Mouse (Mus musculus) limb, embryonic 14.5 days (tissue): ENCODE measurements around the gene Cdh22. TPM values are rescaled to one million over a fixed set of nuclear protein-coding genes. Genes with fewer than 3 reads are reported as not detected.

Experiments used
- ATAC-seq: fragments of 200-750 bp; cut with Nextera tagmentation; 2 replicates; pipeline ENCODE4 v1.8.0; 2017; ENCODE audit warnings: low read depth, moderate number of reproducible peaks, moderate TSS enrichment; ENCODE audit not compliant: low FRiP score
- DNase-seq: peaks from one replicate; pipeline ENCODE4 v3.0.0-alpha.2; 2015; ENCODE audit warnings: low spot score
- H3K27ac ChIP-seq: fragments of 300-500 bp; sonication (generic); replicated peaks from 2 replicates; pipeline ENCODE4 v1.5.1; 2014; ENCODE audit warnings: low read depth, mild to moderate bottlenecking, low read length, moderate library complexity, mixed read lengths
- H3K27me3 ChIP-seq: fragments of 300-500 bp; sonication (generic); 2 replicates; pipeline ENCODE4 v1.6.1; 2014; ENCODE audit warnings: low read length, mixed read lengths; ENCODE audit not compliant: control insufficient read depth, insufficient read depth
- H3K36me3 ChIP-seq: fragments of 300-500 bp; sonication (generic); 2 replicates; pipeline ENCODE4 v1.6.1; 2014; ENCODE audit warnings: mild to moderate bottlenecking, low read length, moderate library complexity, mixed read lengths; ENCODE audit not compliant: control insufficient read depth, insufficient read depth
- H3K4me1 ChIP-seq: fragments of 300-500 bp; sonication (generic); 2 replicates; pipeline ENCODE4 v1.6.1; 2014; ENCODE audit warnings: antibody characterized with exemption, low read length, mixed read lengths; ENCODE audit not compliant: control insufficient read depth, insufficient read depth
- H3K4me2 ChIP-seq: fragments of 300-500 bp; sonication (generic); replicated peaks from 2 replicates; pipeline ENCODE4 v1.6.1; 2014; ENCODE audit warnings: low read depth, mild to moderate bottlenecking, low read length, moderate library complexity; ENCODE audit not compliant: severe bottlenecking
- H3K4me3 ChIP-seq: fragments of 300-500 bp; sonication (generic); replicated peaks from 2 replicates; pipeline ENCODE4 v1.5.1; 2014; ENCODE audit warnings: low read length
- H3K9ac ChIP-seq: fragments of 300-500 bp; sonication (generic); 2 replicates; pipeline ENCODE4 v1.6.1; 2014; ENCODE audit warnings: mild to moderate bottlenecking, low read depth, low read length, moderate library complexity; ENCODE audit not compliant: severe bottlenecking
- H3K9me3 ChIP-seq: fragments of 300-500 bp; sonication (generic); 2 replicates; pipeline ENCODE4 v1.6.1; 2016; ENCODE audit warnings: low read length; ENCODE audit not compliant: control insufficient read depth
- POLR2A ChIP-seq: fragments of 200-500 bp; IDR thresholded peaks from 2 replicates; pipeline ENCODE4 v1.8.0; 2012; ENCODE audit warnings: inconsistent platforms, mild to moderate bottlenecking, moderate library complexity, borderline replicate concordance; ENCODE audit not compliant: insufficient read depth, insufficient read length; ENCODE audit errors: extremely low read depth
- WGBS: fragments of 180-500 bp; shearing (Covaris S2); extraction: QIAGEN DNeasy Blood & Tissue Kit; methylation state at CpG from one replicate; pipeline ENCODE4 v1.1.7; 2014; 5-methylcytosine and 5-hydroxymethylcytosine counted together
- polyA plus RNA-seq, 2 experiments: library from polyadenylated mRNA; depleted of rRNA in 1 of 2; stranded (reverse) in 1 of 2; unstranded in 1 of 2; fragments of >200 nt; fragmentation: Nextera tagmentation in 1 of 2; extraction: Ambion mirVana in 1 of 2; gene quantifications; 2 replicates each; pipeline versions ENCODE4 v1.2.1 to v1.2.3; 2012 to 2014

Cdh22 gene
- polyA plus RNA-seq, 2 experiments: 0.30 to 0.40 TPM

GRCm38 (mm10) chr2:165277188-165277740 is 42.6 kb upstream of the Cdh22 start:
- H3K9me3 ChIP-seq: no peaks in the 10 kb centered on the region
- H3K9ac ChIP-seq: no peak overlapping the region
- no peak overlapping the region for H3K4me3 ChIP-seq
- H3K27ac ChIP-seq: no peak overlapping the region
- H3K27me3 ChIP-seq: no peaks in the 10 kb centered on the region
- WGBS: 84% methylated on average over 5 of the region's 5 CpGs
- no peak for TF ChIP-seq POLR2A
- no peak overlapping the region for H3K4me2 ChIP-seq
- DNase-seq: no peak
- H3K4me1 ChIP-seq: 0 out of 2 replicates have a peak, but pooled peaks cover 4% of the 10 kb centered on the region
- peaks cover 39% of the 10 kb centered on the region for H3K36me3 ChIP-seq
- no peak for ATAC-seq

- DNase-seq (peak; percentile 25), ATAC-seq (peak; percentile 60)
- 0 out of 2 replicates have a peak overlapping the region, but pooled peaks have one; percentile 4 for H3K9ac ChIP-seq
These were observed 41.2 kb upstream of the Cdh22 start for GRCm38 (mm10) chr2:165275824-165276223.

DNA sequence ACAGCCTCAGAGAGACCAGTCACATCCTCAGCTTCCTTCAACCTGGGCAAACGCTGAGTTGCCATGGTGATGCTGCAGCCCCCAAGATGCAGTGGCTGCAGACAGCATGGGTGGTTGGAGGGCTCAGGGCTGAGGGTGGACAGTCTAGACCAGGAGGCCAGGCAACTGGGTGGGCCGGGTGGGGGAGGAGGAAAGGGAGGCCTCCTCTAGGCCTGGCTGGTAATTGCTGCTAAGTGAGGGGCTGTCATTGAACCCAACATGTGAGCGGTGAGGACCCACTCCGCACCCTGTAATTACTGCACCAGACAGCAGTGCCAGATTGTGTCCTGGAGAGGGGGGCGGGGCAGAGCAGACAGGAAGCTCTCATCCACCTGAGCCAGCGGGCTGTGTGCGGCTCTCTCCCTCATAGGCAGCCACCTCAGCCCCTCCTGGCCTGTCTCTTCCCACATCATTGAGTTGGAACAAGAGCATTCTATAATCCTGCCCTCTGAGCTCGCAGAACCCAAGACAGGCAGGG is 40.5 kb upstream of the Cdh22 start:
- Histone ChIP-seq H3K4me1 (0 out of 2 replicates have a peak, but pooled peaks cover 4% of the 10 kb centered on the region), H3K9ac (no peak overlapping the region), H3K4me2 (no peak overlapping the region), H3K27ac (no peak overlapping the region), H3K36me3 (peaks cover 23% of the 10 kb centered on the region), H3K27me3 (no peaks in the 10 kb centered on the region), H3K4me3 (no peak overlapping the region), H3K9me3 (no peaks in the 10 kb centered on the region)
- no peak for TF ChIP-seq POLR2A
- 29% methylated on average over 7 of the region's 8 CpGs for WGBS
- ATAC-seq (peak; percentile 36; the same call in 1 of the 2 replicates), DNase-seq (no peak)

More at GRCm38 (mm10) chr2:165275824-165276223, 41.2 kb upstream of the Cdh22 start:
- no peak for TF ChIP-seq POLR2A
- H3K4me2 ChIP-seq: no peak overlapping the region
- no peaks in the 10 kb centered on the region for H3K9me3 ChIP-seq
- 12% methylated on average over 8 of the region's 8 CpGs for WGBS
- H3K27me3 ChIP-seq: no peaks in the 10 kb centered on the region
- peaks cover 30% of the 10 kb centered on the region for H3K36me3 ChIP-seq
- H3K4me3 ChIP-seq: no peak overlapping the region
- 0 out of 2 replicates have a peak, but pooled peaks cover 4% of the 10 kb centered on the region for H3K4me1 ChIP-seq
- H3K27ac ChIP-seq: no peak overlapping the region

DNA sequence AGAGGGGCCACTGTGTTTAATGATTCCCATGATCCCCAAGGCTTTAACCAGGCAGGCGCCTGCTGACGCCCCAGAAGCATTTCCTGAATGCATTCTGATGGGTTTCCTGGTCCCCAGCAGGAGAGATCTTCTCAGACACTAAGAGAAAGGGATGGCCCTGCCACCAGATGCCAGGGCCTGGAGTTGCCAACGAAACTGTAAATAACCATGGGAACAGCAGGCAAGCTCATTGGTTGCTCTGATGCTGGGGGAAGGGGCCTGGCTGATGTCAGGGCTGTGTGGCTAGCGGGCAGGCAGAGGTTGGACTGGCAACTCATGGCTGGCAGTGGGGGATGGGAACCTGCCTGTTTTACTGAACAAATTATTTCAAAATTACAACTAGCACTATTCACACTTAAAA is 38.9 kb upstream of the Cdh22 start:
- ATAC-seq: no peak
- WGBS: 34% methylated on average over 4 of the region's 4 CpGs
- no peak for TF ChIP-seq POLR2A

GRCm38 (mm10) chr2:165271326-165271725 is 36.7 kb upstream of the Cdh22 start:
- TF ChIP-seq POLR2A: no peak
- no peak for DNase-seq
- H3K4me2 ChIP-seq: no peak overlapping the region
- H3K4me3 ChIP-seq: no peak overlapping the region
- H3K4me1 ChIP-seq: 0 out of 2 replicates have a peak, but pooled peaks cover 4% of the 10 kb centered on the region
- H3K9me3 ChIP-seq: no peaks in the 10 kb centered on the region
- ATAC-seq: no peak
- H3K27ac ChIP-seq: no peak overlapping the region
- 0 out of 2 replicates have a peak, but pooled peaks cover under 1% of the 10 kb centered on the region for H3K36me3 ChIP-seq
- 0 out of 2 replicates have a peak, but pooled peaks cover 4% of the 10 kb centered on the region for H3K27me3 ChIP-seq
- WGBS: 6% methylated on average over 8 of the region's 8 CpGs
- no peak overlapping the region for H3K9ac ChIP-seq

More for the DNA sequence above, 38.9 kb upstream of the Cdh22 start:
- peaks cover 16% of the 10 kb centered on the region for H3K36me3 ChIP-seq
- H3K9me3 ChIP-seq: no peaks in the 10 kb centered on the region
- 0 out of 2 replicates have a peak, but pooled peaks cover 4% of the 10 kb centered on the region for H3K4me1 ChIP-seq
- no peak overlapping the region for H3K4me3 ChIP-seq
- no peak overlapping the region for H3K9ac ChIP-seq
- no peak overlapping the region for H3K4me2 ChIP-seq
- no peak for DNase-seq
- H3K27ac ChIP-seq: no peak overlapping the region
- H3K27me3 ChIP-seq: no peaks in the 10 kb centered on the region
